Mouse (Mus musculus): ENCODE results near the gene Ankrd55. TPM values are rescaled to one million over a fixed set of nuclear protein-coding genes. Genes with fewer than 3 reads are reported as not detected.
A peak's percentile ranks its signal among the peaks of the same experiment; 100 is the strongest.

The Ankrd55 gene
- total and polyA plus RNA-seq, 3 experiments: 1.1 to 2.2 (median 1.1) TPM

DNA sequence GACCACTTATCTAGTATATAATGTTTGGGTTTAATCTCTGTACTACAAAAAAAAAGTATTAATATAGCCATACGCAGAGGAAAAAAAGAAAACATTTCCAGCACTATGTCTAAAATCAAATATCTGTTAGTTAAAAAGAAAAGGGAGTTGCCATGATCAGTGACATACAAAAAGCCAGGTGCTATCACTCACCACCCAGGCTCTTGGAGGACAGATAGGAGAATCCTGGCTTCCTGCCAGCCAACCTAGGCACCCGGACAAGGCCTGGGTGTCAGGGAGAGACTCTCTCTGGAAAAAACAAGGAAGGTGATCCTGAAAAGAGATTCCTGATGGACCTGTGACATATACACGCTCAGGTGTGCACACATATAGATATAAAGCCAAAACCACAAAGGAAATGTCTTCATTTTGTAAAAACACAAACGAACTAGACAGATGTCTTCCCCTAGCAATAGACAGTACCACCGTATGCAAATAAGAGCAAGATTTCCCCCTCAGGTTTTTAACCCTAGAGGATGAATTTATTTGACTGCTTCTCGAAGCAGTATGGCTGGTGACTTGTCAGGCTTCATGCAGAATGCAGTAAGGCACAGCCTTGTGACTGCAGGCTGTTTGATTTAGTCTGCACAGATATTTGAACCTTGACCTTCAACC lies 553 bp upstream of the Ankrd55 start:
- Histone ChIP-seq H3K79me2 (replicated peaks; ENCODE audit: control insufficient read depth, extremely low read depth, insufficient read depth, poor library complexity, severe bottlenecking) (no peaks in the 10 kb centered on the region), H3K4me1 (ENCODE audit: control insufficient read depth in 1 of 2, insufficient read depth in 2 of 2) (peaks cover 16 to 55% of the 10 kb centered on the region in 2 experiments), H3K36me3 (replicated peaks in 1 of 2; ENCODE audit: control insufficient read depth in 1 of 2, insufficient read depth in 1 of 2, low read length in 1 of 2) (no peaks in the 10 kb centered on the region), H3K27me3 (replicated peaks) (no peaks in the 10 kb centered on the region), H3K4me3 (replicated peaks in 1 of 3; ENCODE audit: low read depth in 2 of 3, low read length in 2 of 3, poor library complexity in 1 of 3) (peak overlapping the region in 2 of 3 experiments; percentile 54 to 57), H3K27ac (ENCODE audit: insufficient read depth, low read depth) (peak overlapping the region; percentile 97), H3K9me3 (replicated peaks; ENCODE audit: low read length) (peaks cover 8% of the 10 kb centered on the region), H3K4me2 (ENCODE audit: insufficient read depth, low read depth, poor library complexity, severe bottlenecking) (peak overlapping the region; percentile 96), H3K9ac (ENCODE audit: insufficient read depth, low read depth) (peak overlapping the region; percentile 98; the same call in 1 of the 2 replicates)
- dilution Hi-C loops (cut with MboI; ENCODE audit: extremely low pct_ligation_motif_present, extremely low pct_unique_long_range_greater_than_20kb, low sequenced_read_pairs): no loop called here
- DNase-seq (ENCODE audit: extremely low read depth): peak; percentile 76
- TF ChIP-seq MEF2A (IDR thresholded peaks at IDR 0.05; ENCODE audit: borderline replicate concordance, low read depth, low read length): 0 out of 2 replicates have a peak, but pooled peaks have one; percentile 45
- 0 out of 2 replicates have a peak, but pooled peaks have one; percentile 21 for TF ChIP-seq ETS1 (conservative IDR thresholded peaks at IDR 0.05; ENCODE audit: low read depth, low read length)
- TF ChIP-seq GABPA (IDR thresholded peaks at IDR 0.05; ENCODE audit: insufficient replicate concordance, low read depth, low read length): no peak
- no peak for TF ChIP-seq MAZ (IDR thresholded peaks at IDR 0.05; ENCODE audit: low read depth, low read length)
- TF ChIP-seq SMC3 (IDR thresholded peaks at IDR 0.05; ENCODE audit: low read depth, low read length): no peak
- 0 out of 2 replicates have a peak, but pooled peaks have one; percentile 11 for TF ChIP-seq TBP (conservative IDR thresholded peaks at IDR 0.05; ENCODE audit: low read depth, low read length)
- TF ChIP-seq HCFC1 (IDR thresholded peaks at IDR 0.05; ENCODE audit: low read depth, low read length): 0 out of 2 replicates have a peak, but pooled peaks have one; percentile 1
- in situ Hi-C loops (cut with MboI; ENCODE audit: low pct_ligation_motif_present, low pct_unique_long_range_greater_than_20kb, low sequenced_read_pairs): loop anchor here (25.0 kb wide), 2 partner anchors 600 to 750 kb away; partner anchors contain the start of genes Cdc20b and Gpx8

DNA sequence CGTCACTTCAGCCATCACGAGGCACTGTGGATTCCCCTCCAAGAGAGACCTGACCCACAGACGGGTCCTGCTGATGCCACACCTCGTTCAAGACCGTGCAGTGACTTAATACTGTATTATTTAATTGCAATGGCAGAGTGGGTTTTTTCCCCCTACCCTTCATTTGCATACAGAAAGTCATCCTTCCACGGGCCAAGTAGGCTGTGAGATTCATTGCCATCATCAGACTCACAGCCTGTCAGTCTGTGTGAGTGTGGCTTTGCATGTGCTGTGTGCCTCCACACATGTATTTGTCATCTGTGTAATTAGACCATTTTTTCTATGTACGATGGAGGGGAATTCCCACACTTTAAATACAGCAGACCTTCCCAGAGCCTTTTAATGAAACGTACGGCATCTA lies 1.1 kb downstream of the Ankrd55 start:
- in situ Hi-C loops (cut with MboI; ENCODE audit: low pct_ligation_motif_present, low pct_unique_long_range_greater_than_20kb, low sequenced_read_pairs): loop anchor here (25.0 kb wide), 2 partner anchors 598 to 748 kb away; partner anchors contain the start of genes Cdc20b and Gpx8
- DNase-seq (ENCODE audit: extremely low read depth): peak; percentile 52
- TF ChIP-seq POLR2A (IDR thresholded peaks at IDR 0.05; ENCODE audit: low read depth, low read length) (peak; percentile 32; the same call in 1 of the 2 replicates), RCOR1 (conservative IDR thresholded peaks at IDR 0.05; ENCODE audit: low read depth, low read length) (no peak), MXI1 (IDR thresholded peaks at IDR 0.05; ENCODE audit: low read depth, low read length) (no peak), MYC (IDR thresholded peaks at IDR 0.05; ENCODE audit: low read depth, low read length) (no peak; the same call in 1 of the 2 replicates), JUND (conservative IDR thresholded peaks at IDR 0.05; ENCODE audit: low read depth, low read length) (no peak), MEF2A (IDR thresholded peaks at IDR 0.05; ENCODE audit: borderline replicate concordance, low read depth, low read length) (no peak), KAT2A (IDR thresholded peaks at IDR 0.05; ENCODE audit: insufficient replicate concordance, low read length) (no peak), EP300 (IDR thresholded peaks at IDR 0.05; ENCODE audit: low read length) (no peak), BHLHE40 (IDR thresholded peaks at IDR 0.05; ENCODE audit: low read depth, low read length) (peak; percentile 85), JUN (IDR thresholded peaks at IDR 0.05; ENCODE audit: insufficient read depth, low read depth, low read length) (no peak), CHD1 (IDR thresholded peaks at IDR 0.05; ENCODE audit: low read depth, low read length) (no peak), ZC3H11A (IDR thresholded peaks at IDR 0.05; ENCODE audit: low read depth, low read length) (no peak), NRF1 (IDR thresholded peaks at IDR 0.05; ENCODE audit: low read depth, low read length) (no peak), POLR2AphosphoS2 (IDR thresholded peaks at IDR 0.05; ENCODE audit: low read depth, low read length) (no peak), HCFC1 (IDR thresholded peaks at IDR 0.05; ENCODE audit: low read depth, low read length) (no peak), ZKSCAN1 (IDR thresholded peaks at IDR 0.05; ENCODE audit: borderline replicate concordance, low read depth, low read length) (no peak), SMC3 (IDR thresholded peaks at IDR 0.05; ENCODE audit: low read depth, low read length) (no peak), ELF1 (IDR thresholded peaks at IDR 0.05; ENCODE audit: low read depth, low read length) (no peak), GABPA (IDR thresholded peaks at IDR 0.05; ENCODE audit: insufficient replicate concordance, low read depth, low read length) (no peak), NELFE (IDR thresholded peaks at IDR 0.05; ENCODE audit: low read depth, low read length) (no peak), CTCF (conservative IDR thresholded peaks at IDR 0.05 in 1 of 2, IDR thresholded peaks at IDR 0.05 in 1 of 2; ENCODE audit: low read depth in 2 of 2, low read length in 2 of 2) (no peak), MAX (IDR thresholded peaks at IDR 0.05; ENCODE audit: low read length) (no peak; the same call in 1 of the 2 replicates), IRF4 (IDR thresholded peaks at IDR 0.05; ENCODE audit: low read depth, low read length) (peak; percentile 48; the same call in 1 of the 2 replicates), RAD21 (IDR thresholded peaks at IDR 0.05; ENCODE audit: low read depth, low read length) (no peak), MAFK (IDR thresholded peaks at IDR 0.05; ENCODE audit: insufficient replicate concordance, low read length) (no peak), ZNF384 (IDR thresholded peaks at IDR 0.05; ENCODE audit: low read depth, low read length) (peak; percentile 48), MAZ (IDR thresholded peaks at IDR 0.05; ENCODE audit: low read depth, low read length) (no peak), ZMIZ1 (IDR thresholded peaks at IDR 0.05; ENCODE audit: low read depth, low read length) (no peak)

More for the DNA sequence above, 1.1 kb downstream of the Ankrd55 start:
- Histone ChIP-seq H3K36me3 (replicated peaks in 1 of 2; ENCODE audit: control insufficient read depth in 1 of 2, insufficient read depth in 1 of 2, low read length in 1 of 2) (no peaks in the 10 kb centered on the region), H3K4me2 (ENCODE audit: insufficient read depth, low read depth, poor library complexity, severe bottlenecking) (peak overlapping the region; percentile 96), H3K9ac (ENCODE audit: insufficient read depth, low read depth) (peak overlapping the region; percentile 98), H3K27me3 (replicated peaks) (no peaks in the 10 kb centered on the region), H3K9me3 (replicated peaks; ENCODE audit: low read length) (peaks cover 7% of the 10 kb centered on the region), H3K79me2 (replicated peaks; ENCODE audit: control insufficient read depth, extremely low read depth, insufficient read depth, poor library complexity, severe bottlenecking) (no peaks in the 10 kb centered on the region), H3K4me3 (replicated peaks in 1 of 3; ENCODE audit: low read depth in 2 of 3, low read length in 2 of 3, poor library complexity in 1 of 3) (peak overlapping the region; percentile 54 to 68 (median 57)), H3K27ac (ENCODE audit: insufficient read depth, low read depth) (peak overlapping the region; percentile 97), H3K4me1 (ENCODE audit: control insufficient read depth in 1 of 2, insufficient read depth in 2 of 2) (peaks cover 20 to 59% of the 10 kb centered on the region in 2 experiments)
- dilution Hi-C loops (cut with MboI; ENCODE audit: extremely low pct_ligation_motif_present, extremely low pct_unique_long_range_greater_than_20kb, low sequenced_read_pairs): no loop called here
